Mouse (Mus musculus) myocyte (in vitro differentiated cells): ENCODE data around the gene Il17rc.

Experiments used
- E2F4 ChIP-seq: IDR thresholded peaks from one replicate; pipeline ENCODE4 v1.6.1; 2011; ENCODE audit warnings: mild to moderate bottlenecking, control low read depth, moderate library complexity; ENCODE audit not compliant: insufficient read depth
- MAX ChIP-seq: IDR thresholded peaks from one replicate; pipeline ENCODE4 v1.6.1; 2011; ENCODE audit warnings: low read depth, mild to moderate bottlenecking, control low read depth
- MYOD1 ChIP-seq, 3 experiments: IDR thresholded peaks; one replicate each; pipeline ENCODE4 v1.6.1; 2011; ENCODE audit warnings: control low read depth in 2 of 3, low read depth in 2 of 3, mild to moderate bottlenecking in 2 of 3, moderate library complexity in 1 of 3; ENCODE audit not compliant: insufficient read length in 2 of 3, control insufficient read depth in 1 of 3
- MYOG ChIP-seq, 3 experiments: IDR thresholded peaks; one replicate each; pipeline ENCODE4 v1.6.1; 2011; ENCODE audit warnings: control low read depth in 2 of 3, low read depth in 2 of 3, mild to moderate bottlenecking in 2 of 3; ENCODE audit not compliant: insufficient read length in 2 of 3, control insufficient read depth in 1 of 3, insufficient read depth in 1 of 3
- POLR2A ChIP-seq: IDR thresholded peaks from one replicate; pipeline ENCODE4 v1.6.1; 2011; ENCODE audit warnings: low read depth, mild to moderate bottlenecking, control low read depth, moderate library complexity; ENCODE audit not compliant: insufficient read length
- POLR2AphosphoS2 ChIP-seq: IDR thresholded peaks from one replicate; pipeline ENCODE4 v1.6.1; 2011; ENCODE audit warnings: low read depth, control low read depth; ENCODE audit not compliant: insufficient read length
- TCF12 ChIP-seq: IDR thresholded peaks from one replicate; pipeline ENCODE4 v1.6.1; 2011; ENCODE audit warnings: mild to moderate bottlenecking, control low read depth; ENCODE audit not compliant: poor library complexity, insufficient read depth, severe bottlenecking
- TCF3 ChIP-seq: IDR thresholded peaks from one replicate; pipeline ENCODE4 v1.6.1; 2011; ENCODE audit warnings: low read depth, control low read depth; ENCODE audit not compliant: insufficient read length

- TF ChIP-seq MAX (no peak), POLR2A (no peak), TCF12 (no peak), MYOG (IDR thresholded peaks at IDR 0.05; ENCODE audit: control insufficient read depth in 1 of 3, insufficient read depth in 1 of 3, insufficient read length in 2 of 3, low read depth in 2 of 3) (no peak), POLR2AphosphoS2 (no peak), MYOD1 (IDR thresholded peaks at IDR 0.05; ENCODE audit: control insufficient read depth in 1 of 3, insufficient read length in 2 of 3, low read depth in 2 of 3) (peak in 1 of 3 experiments; percentile 18), E2F4 (no peak), TCF3 (no peak)
These were observed 52.2 kb downstream of the Il17rc start for GRCm38 (mm10) chr6:113523420-113523819.
